Mouse (Mus musculus): ENCODE results near the gene Parp9. TPM values are rescaled to one million over a fixed set of nuclear protein-coding genes. Genes with fewer than 3 reads are reported as not detected.

Gene Parp9
- polyA plus RNA-seq, 1 experiment from 2014 or later = 8.8 TPM

- ATAC-seq (ENCODE audit: low read depth) = no peak
- H3K27ac ChIP-seq (ENCODE audit: low read length) = no peak overlapping the region
- no peak overlapping the region for H3K4me3 ChIP-seq (ENCODE audit: low read length)
- H3K4me1 ChIP-seq (replicated peaks; ENCODE audit: control insufficient read depth, insufficient read depth, low read length) = no peaks in the 10 kb centered on the region
- no peaks in the 10 kb centered on the region for H3K36me3 ChIP-seq (ENCODE audit: control insufficient read depth, insufficient read depth, low read length)
- no peak overlapping the region for H3K9ac ChIP-seq (ENCODE audit: low read length)
- no peaks in the 10 kb centered on the region; the same call in 1 of the 2 replicates for H3K9me3 ChIP-seq (ENCODE audit: control insufficient read depth, low read length)
- no peak overlapping the region for H3K4me2 ChIP-seq (ENCODE audit: low read depth, low read length)
- 66% methylated on average over 6 of the region's 6 CpGs for WGBS
- H3K27me3 ChIP-seq (ENCODE audit: control insufficient read depth, insufficient read depth, low read depth, low read length) = no peaks in the 10 kb centered on the region
Observed at GRCm38 (mm10) chr16:35905819-35906485, 32.3 kb upstream of the Parp9 start.

GRCm38 (mm10) chr16:35906887-35907286 lies 31.4 kb upstream of the Parp9 start:
- Histone ChIP-seq H3K9me3 (ENCODE audit: control insufficient read depth, low read length) (no peaks in the 10 kb centered on the region; the same call in 1 of the 2 replicates), H3K36me3 (ENCODE audit: control insufficient read depth, insufficient read depth, low read length) (no peaks in the 10 kb centered on the region), H3K27me3 (ENCODE audit: control insufficient read depth, insufficient read depth, low read depth, low read length) (no peaks in the 10 kb centered on the region), H3K9ac (ENCODE audit: low read length) (no peak overlapping the region), H3K4me2 (ENCODE audit: low read depth, low read length) (no peak overlapping the region), H3K27ac (ENCODE audit: low read length) (no peak overlapping the region), H3K4me3 (ENCODE audit: low read length) (no peak overlapping the region), H3K4me1 (replicated peaks; ENCODE audit: control insufficient read depth, insufficient read depth, low read length) (no peaks in the 10 kb centered on the region)
- WGBS = 59% methylated on average over 7 of the region's 7 CpGs
- no peak for ATAC-seq (ENCODE audit: low read depth)

- H3K4me2 ChIP-seq (ENCODE audit: low read depth, low read length) = no peak overlapping the region
- no peaks in the 10 kb centered on the region; the same call in 1 of the 2 replicates for H3K9me3 ChIP-seq (ENCODE audit: control insufficient read depth, low read length)
- H3K9ac ChIP-seq (ENCODE audit: low read length) = no peak overlapping the region
- no peaks in the 10 kb centered on the region for H3K4me1 ChIP-seq (replicated peaks; ENCODE audit: control insufficient read depth, insufficient read depth, low read length)
- H3K27me3 ChIP-seq (ENCODE audit: control insufficient read depth, insufficient read depth, low read depth, low read length) = no peaks in the 10 kb centered on the region
- 51% methylated on average over 4 of the region's 4 CpGs for WGBS
- no peak overlapping the region for H3K4me3 ChIP-seq (ENCODE audit: low read length)
- no peak for ATAC-seq (ENCODE audit: low read depth)
- H3K36me3 ChIP-seq (ENCODE audit: control insufficient read depth, insufficient read depth, low read length) = no peaks in the 10 kb centered on the region
- H3K27ac ChIP-seq (ENCODE audit: low read length) = no peak overlapping the region
Observed at GRCm38 (mm10) chr16:35907432-35908201, 30.7 kb upstream of the Parp9 start.

- Histone ChIP-seq H3K4me2 (ENCODE audit: low read depth, low read length) (no peak overlapping the region), H3K36me3 (ENCODE audit: control insufficient read depth, insufficient read depth, low read length) (no peaks in the 10 kb centered on the region), H3K27ac (ENCODE audit: low read length) (no peak overlapping the region), H3K27me3 (ENCODE audit: control insufficient read depth, insufficient read depth, low read depth, low read length) (no peaks in the 10 kb centered on the region), H3K4me1 (replicated peaks; ENCODE audit: control insufficient read depth, insufficient read depth, low read length) (no peaks in the 10 kb centered on the region), H3K4me3 (ENCODE audit: low read length) (no peak overlapping the region), H3K9me3 (ENCODE audit: control insufficient read depth, low read length) (no peaks in the 10 kb centered on the region; the same call in 1 of the 2 replicates), H3K9ac (ENCODE audit: low read length) (no peak overlapping the region)
- 43% methylated on average over 3 of the region's 3 CpGs for WGBS
- no peak for ATAC-seq (ENCODE audit: low read depth)
Observed at GRCm38 (mm10) chr16:35911449-35911848, 26.8 kb upstream of the Parp9 start.

- ATAC-seq (ENCODE audit: low read depth) = no peak
- no peak overlapping the region for H3K4me2 ChIP-seq (ENCODE audit: low read depth, low read length)
- no peak overlapping the region for H3K4me3 ChIP-seq (ENCODE audit: low read length)
- H3K27ac ChIP-seq (ENCODE audit: low read length) = no peak overlapping the region
- H3K9ac ChIP-seq (ENCODE audit: low read length) = no peak overlapping the region
- no peaks in the 10 kb centered on the region for H3K36me3 ChIP-seq (ENCODE audit: control insufficient read depth, insufficient read depth, low read length)
- 61% methylated on average over 1 of the region's 1 CpGs for WGBS
- no peaks in the 10 kb centered on the region for H3K27me3 ChIP-seq (ENCODE audit: control insufficient read depth, insufficient read depth, low read depth, low read length)
- no peaks in the 10 kb centered on the region for H3K4me1 ChIP-seq (replicated peaks; ENCODE audit: control insufficient read depth, insufficient read depth, low read length)
- H3K9me3 ChIP-seq (ENCODE audit: control insufficient read depth, low read length) = no peaks in the 10 kb centered on the region; the same call in 1 of the 2 replicates
Observed at GRCm38 (mm10) chr16:35913526-35913925, 24.7 kb upstream of the Parp9 start.

GRCm38 (mm10) chr16:35914301-35914700 lies 24.0 kb upstream of the Parp9 start:
- H3K27me3 ChIP-seq (ENCODE audit: control insufficient read depth, insufficient read depth, low read depth, low read length) = no peaks in the 10 kb centered on the region
- H3K4me1 ChIP-seq (replicated peaks; ENCODE audit: control insufficient read depth, insufficient read depth, low read length) = no peaks in the 10 kb centered on the region
- H3K9me3 ChIP-seq (ENCODE audit: control insufficient read depth, low read length) = no peaks in the 10 kb centered on the region; the same call in 1 of the 2 replicates
- no peak overlapping the region for H3K9ac ChIP-seq (ENCODE audit: low read length)
- 50% methylated on average over 5 of the region's 5 CpGs for WGBS
- H3K4me2 ChIP-seq (ENCODE audit: low read depth, low read length) = no peak overlapping the region
- H3K4me3 ChIP-seq (ENCODE audit: low read length) = no peak overlapping the region
- H3K36me3 ChIP-seq (ENCODE audit: control insufficient read depth, insufficient read depth, low read length) = no peaks in the 10 kb centered on the region
- no peak overlapping the region for H3K27ac ChIP-seq (ENCODE audit: low read length)
- no peak for ATAC-seq (ENCODE audit: low read depth)

GRCm38 (mm10) chr16:35918721-35919543 lies 19.3 kb upstream of the Parp9 start:
- H3K4me3 ChIP-seq (ENCODE audit: low read length) = no peak overlapping the region
- no peak overlapping the region for H3K27ac ChIP-seq (ENCODE audit: low read length)
- H3K9me3 ChIP-seq (ENCODE audit: control insufficient read depth, low read length) = no peaks in the 10 kb centered on the region
- no peaks in the 10 kb centered on the region for H3K27me3 ChIP-seq (ENCODE audit: control insufficient read depth, insufficient read depth, low read depth, low read length)
- no peaks in the 10 kb centered on the region for H3K4me1 ChIP-seq (replicated peaks; ENCODE audit: control insufficient read depth, insufficient read depth, low read length)
- H3K4me2 ChIP-seq (ENCODE audit: low read depth, low read length) = no peak overlapping the region
- 72% methylated on average over 6 of the region's 6 CpGs for WGBS
- ATAC-seq (ENCODE audit: low read depth) = no peak
- H3K36me3 ChIP-seq (ENCODE audit: control insufficient read depth, insufficient read depth, low read length) = no peaks in the 10 kb centered on the region
- H3K9ac ChIP-seq (ENCODE audit: low read length) = no peak overlapping the region

- 73% methylated on average over 2 of the region's 2 CpGs for WGBS
- Histone ChIP-seq H3K9ac (ENCODE audit: low read length) (no peak overlapping the region), H3K27ac (ENCODE audit: low read length) (no peak overlapping the region), H3K4me1 (replicated peaks; ENCODE audit: control insufficient read depth, insufficient read depth, low read length) (no peaks in the 10 kb centered on the region), H3K9me3 (ENCODE audit: control insufficient read depth, low read length) (no peaks in the 10 kb centered on the region), H3K27me3 (ENCODE audit: control insufficient read depth, insufficient read depth, low read depth, low read length) (no peaks in the 10 kb centered on the region), H3K4me2 (ENCODE audit: low read depth, low read length) (no peak overlapping the region), H3K4me3 (ENCODE audit: low read length) (no peak overlapping the region), H3K36me3 (ENCODE audit: control insufficient read depth, insufficient read depth, low read length) (no peaks in the 10 kb centered on the region)
- ATAC-seq (ENCODE audit: low read depth) = no peak
Observed at GRCm38 (mm10) chr16:35921676-35922235, 16.5 kb upstream of the Parp9 start.
